Mouse (Mus musculus): ENCODE data around the gene Gpr107.

DNA sequence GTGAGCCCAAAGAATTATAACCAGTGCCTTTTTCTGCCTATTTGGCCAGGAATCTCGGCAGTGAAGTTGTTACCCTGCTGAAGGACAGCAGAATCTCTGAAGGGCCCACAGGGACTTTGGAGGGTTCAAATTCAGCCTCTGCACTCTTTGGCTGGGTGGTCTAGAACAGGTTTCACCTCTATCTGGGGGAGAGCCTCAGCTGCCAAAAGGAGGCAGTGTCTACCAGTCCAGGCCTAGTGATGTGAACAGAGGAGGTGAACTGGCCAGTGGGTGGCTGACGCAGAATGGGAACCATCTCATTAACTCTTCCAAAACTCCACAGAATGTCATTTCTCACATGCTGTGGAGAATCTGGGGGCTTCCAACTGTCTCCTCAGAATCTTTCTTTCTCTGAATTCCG, 9.6 kb upstream of the Gpr107 start:
- TF ChIP-seq MAX (IDR thresholded peaks at IDR 0.05), result no peak
- no peak for TF ChIP-seq CEBPB (IDR thresholded peaks at IDR 0.05; ENCODE audit: low read depth)
- TF ChIP-seq CTCF (IDR thresholded peaks at IDR 0.05; ENCODE audit: control insufficient read depth, insufficient read depth, insufficient read length), result no peak
- TF ChIP-seq USF1 (IDR thresholded peaks at IDR 0.05; ENCODE audit: low read depth), result no peak
- no peak for TF ChIP-seq MYOD1 (IDR thresholded peaks at IDR 0.05; ENCODE audit: control insufficient read depth, insufficient read length, low read depth)
- TF ChIP-seq MYOG (IDR thresholded peaks at IDR 0.05; ENCODE audit: control insufficient read depth, extremely low read depth, insufficient read length), result no peak

Measured in C2C12 (cell line).